Mouse (Mus musculus) testis, adult 2 months (tissue): ENCODE measurements around the gene Foxp1.

Source experiments
- CTCF ChIP-seq: fragments of 200-500 bp; IDR thresholded peaks from 2 replicates; pipeline ENCODE4 v1.5.1; 2012; ENCODE audit warnings: low read depth, mild to moderate bottlenecking, inconsistent platforms, low read length, moderate library complexity; ENCODE audit not compliant: control insufficient read depth, insufficient read depth, insufficient replicate concordance
- POLR2A ChIP-seq: fragments of 200-500 bp; IDR thresholded peaks from 2 replicates; pipeline ENCODE4 v1.6.1; 2012; ENCODE audit warnings: low read depth, mild to moderate bottlenecking, inconsistent platforms, low read length, moderate library complexity; ENCODE audit not compliant: control insufficient read depth

DNA sequence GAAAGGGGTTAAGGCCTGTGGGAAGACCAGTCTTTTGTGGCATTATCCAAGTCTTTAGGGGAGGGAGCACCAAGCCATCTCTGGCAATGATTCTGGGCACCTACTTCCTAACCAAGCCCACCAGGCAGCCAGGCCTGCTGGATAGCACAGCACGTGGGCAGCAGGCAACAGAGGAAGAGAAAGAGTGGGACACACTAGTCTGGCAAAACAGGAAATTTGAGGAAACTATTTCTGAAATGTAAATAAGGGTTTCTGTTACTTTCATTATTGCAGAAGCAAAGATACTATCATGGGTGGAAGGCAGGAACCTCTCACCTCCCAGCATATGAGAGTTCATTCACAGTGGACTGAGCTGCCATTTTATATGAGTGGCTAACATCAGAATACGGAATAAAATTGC, 121.3 kb downstream of the Foxp1 start:
- TF ChIP-seq CTCF (no peak), POLR2A (no peak)
